Mouse (Mus musculus) megakaryocyte, embryonic 14.5 days (primary cell): ENCODE measurements at regions not wholly inside any gene's neighbourhood (a gene's known extent, or its start where the extent isn't known, plus 50 kb on each side); places are given as distances from the start of the nearest gene placed in this dataset.

Experiments
- H3K27me3 ChIP-seq: replicated peaks from 2 replicates; pipeline ENCODE3; 2012; ENCODE audit warnings: inconsistent platforms
- H3K36me3 ChIP-seq: replicated peaks from 2 replicates; pipeline ENCODE3; 2012; ENCODE audit warnings: low read length, inconsistent platforms, mixed read lengths
- H3K4me1 ChIP-seq: 2 replicates; pipeline ENCODE4 v1.6.1; 2012; ENCODE audit warnings: inconsistent platforms
- H3K4me3 ChIP-seq: replicated peaks from 2 replicates; pipeline ENCODE3; 2012; ENCODE audit warnings: moderate library complexity, mild to moderate bottlenecking, inconsistent platforms
- H3K9me3 ChIP-seq: 2 replicates; pipeline ENCODE4 v1.6.1; 2012; ENCODE audit warnings: inconsistent platforms
- FLI1 ChIP-seq: IDR thresholded peaks from 2 replicates; pipeline ENCODE4 v1.6.1; 2012; ENCODE audit warnings: low read length, inconsistent platforms, mixed read lengths
- GATA1 ChIP-seq: IDR thresholded peaks from 3 replicates; pipeline ENCODE4 v1.6.1; 2012; ENCODE audit warnings: mixed read lengths, low read length, inconsistent platforms, borderline replicate concordance

DNA sequence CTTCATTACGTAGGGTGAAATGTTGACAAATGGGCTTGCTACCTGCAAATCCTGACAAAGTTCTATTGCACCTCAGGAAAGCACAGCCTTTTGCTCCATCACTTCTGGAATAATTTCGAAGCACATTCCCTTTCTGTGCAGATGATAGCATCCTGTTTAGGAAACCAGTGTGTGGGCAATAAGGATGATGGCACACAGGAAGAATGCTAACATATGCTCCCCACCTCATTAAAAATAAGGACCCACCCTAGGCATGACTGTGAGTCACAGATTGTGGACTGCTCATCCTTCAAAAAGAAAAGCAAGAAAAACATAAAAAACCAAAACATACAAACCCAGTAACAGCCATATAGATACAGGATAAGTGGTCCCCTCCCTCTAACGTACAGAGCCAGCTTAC is 226.2 kb downstream of the Tox3 start:
- peaks cover 10% of the 10 kb centered on the region for H3K9me3 ChIP-seq
- H3K27me3 ChIP-seq = no peaks in the 10 kb centered on the region
- no peaks in the 10 kb centered on the region for H3K36me3 ChIP-seq
- TF ChIP-seq GATA1 (no peak), FLI1 (no peak)
- H3K4me3 ChIP-seq = no peak overlapping the region
- no peaks in the 10 kb centered on the region for H3K4me1 ChIP-seq

DNA sequence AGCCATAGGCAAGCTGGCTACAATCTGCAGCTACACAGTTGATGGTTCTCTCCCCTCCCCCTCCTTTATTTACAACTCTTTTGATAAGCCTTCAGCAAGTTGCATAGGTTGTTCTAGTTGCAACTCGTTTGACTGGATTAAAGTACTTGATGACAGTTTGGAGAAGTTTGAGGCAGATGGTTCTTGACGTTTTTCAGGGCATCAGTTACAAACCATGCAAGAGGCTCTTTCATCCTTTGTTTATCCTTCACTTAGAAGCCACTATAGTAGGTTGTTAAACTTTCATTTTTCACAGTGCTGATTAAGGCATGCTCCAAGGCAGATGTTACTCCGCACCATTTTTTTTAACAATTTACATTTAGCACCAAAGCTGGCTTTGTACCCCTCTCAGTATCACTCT is 227.1 kb downstream of the Tox3 start:
- Histone ChIP-seq H3K4me1 (no peaks in the 10 kb centered on the region), H3K27me3 (no peaks in the 10 kb centered on the region), H3K9me3 (peaks cover 13% of the 10 kb centered on the region), H3K4me3 (no peak overlapping the region), H3K36me3 (no peaks in the 10 kb centered on the region)
- no peak for TF ChIP-seq GATA1
- no peak for TF ChIP-seq FLI1

DNA sequence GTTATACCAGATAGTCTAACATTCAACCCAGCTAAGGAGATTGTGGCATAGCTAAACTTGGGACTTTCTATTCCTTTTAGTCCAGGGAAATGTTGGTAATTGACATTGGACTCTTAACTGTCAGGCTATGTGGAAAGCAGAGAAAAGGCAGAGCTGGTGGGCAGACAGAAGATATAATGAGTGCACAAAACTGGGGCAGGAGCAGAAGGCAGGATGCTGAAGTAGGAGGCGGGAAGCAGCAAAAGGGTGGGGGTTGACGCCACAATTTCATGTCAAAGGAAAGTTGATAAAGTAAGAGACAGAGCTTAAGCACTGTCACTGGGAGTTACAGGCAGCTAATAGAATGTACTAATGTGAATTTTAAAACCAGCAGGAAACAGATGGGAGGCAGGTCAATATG is 232.7 kb downstream of the Tox3 start:
- Histone ChIP-seq H3K4me3 (no peak overlapping the region), H3K4me1 (no peaks in the 10 kb centered on the region), H3K36me3 (no peaks in the 10 kb centered on the region), H3K9me3 (peaks cover 12% of the 10 kb centered on the region), H3K27me3 (no peaks in the 10 kb centered on the region)
- TF ChIP-seq GATA1 = no peak
- TF ChIP-seq FLI1 = no peak

DNA sequence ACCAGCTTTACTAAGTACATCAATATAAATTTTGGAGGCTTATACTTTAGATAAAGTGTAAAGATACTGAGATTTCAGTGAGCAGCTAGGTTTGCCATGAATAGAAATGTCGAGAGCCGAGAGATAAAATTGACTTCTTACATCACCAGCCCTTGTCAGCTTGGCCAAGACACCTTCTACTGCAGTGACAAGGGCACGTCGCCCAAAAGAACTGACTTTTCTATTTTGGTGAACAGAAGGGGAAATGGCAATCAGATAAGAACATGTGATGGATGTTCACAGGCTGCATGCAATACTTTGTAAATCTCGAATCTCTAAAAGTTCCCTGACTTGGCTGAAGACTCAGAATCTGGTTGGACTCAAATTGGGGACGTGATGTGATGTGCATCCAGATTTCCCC is 247.6 kb downstream of the Tox3 start:
- Histone ChIP-seq H3K9me3 (peaks cover 12% of the 10 kb centered on the region), H3K4me1 (no peaks in the 10 kb centered on the region), H3K27me3 (no peaks in the 10 kb centered on the region), H3K36me3 (no peaks in the 10 kb centered on the region), H3K4me3 (no peak overlapping the region)
- TF ChIP-seq FLI1 = no peak
- no peak for TF ChIP-seq GATA1

DNA sequence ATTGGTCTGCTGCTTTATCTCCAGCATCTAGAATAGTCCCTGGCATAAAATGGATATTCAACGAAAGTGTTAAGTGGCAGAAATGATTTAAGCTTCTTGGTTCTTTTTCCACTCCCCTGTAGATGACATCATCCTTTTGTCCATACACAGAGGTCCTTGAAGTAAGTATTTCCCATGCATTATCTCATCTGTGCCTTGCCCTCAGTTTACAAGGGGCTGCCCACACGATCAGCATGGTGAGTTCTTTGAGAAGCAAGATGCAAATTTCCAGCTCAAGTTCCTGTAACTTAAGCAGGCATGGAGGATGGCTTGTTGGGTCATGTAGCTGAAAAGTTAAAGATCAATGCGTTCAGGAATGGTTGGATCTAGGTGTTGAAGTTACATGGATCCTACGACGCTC is 265.5 kb downstream of the Tox3 start:
- H3K4me3 ChIP-seq = no peak overlapping the region
- no peak for TF ChIP-seq FLI1
- no peak for TF ChIP-seq GATA1
- H3K27me3 ChIP-seq = no peaks in the 10 kb centered on the region

DNA sequence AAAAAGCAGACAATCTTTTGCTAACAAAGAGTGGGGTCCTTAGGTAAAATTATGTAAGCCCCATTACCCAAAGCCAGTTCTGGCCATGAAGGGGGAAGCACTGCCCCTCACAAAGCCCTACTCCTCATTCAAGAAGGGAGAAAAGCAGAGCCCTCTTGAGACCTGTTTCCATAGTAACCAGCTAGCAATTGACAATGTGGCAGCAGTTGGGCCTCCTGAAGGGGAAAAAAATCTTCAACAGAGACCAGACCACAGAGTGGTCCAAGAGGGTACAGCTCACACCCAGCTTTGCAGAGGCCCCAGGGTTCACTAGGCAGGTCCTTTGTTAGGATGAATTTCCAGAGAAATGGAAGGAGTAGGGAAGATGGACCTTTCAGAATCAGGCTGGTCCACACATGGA is 271.8 kb downstream of the Tox3 start:
- Histone ChIP-seq H3K36me3 (no peaks in the 10 kb centered on the region), H3K9me3 (0 out of 2 replicates have a peak, but pooled peaks cover 4% of the 10 kb centered on the region), H3K4me3 (no peak overlapping the region), H3K4me1 (no peaks in the 10 kb centered on the region), H3K27me3 (no peaks in the 10 kb centered on the region)
- no peak for TF ChIP-seq FLI1
- no peak for TF ChIP-seq GATA1

More for the DNA sequence above, 265.5 kb downstream of the Tox3 start:
- Histone ChIP-seq H3K36me3 (no peaks in the 10 kb centered on the region), H3K4me1 (no peaks in the 10 kb centered on the region), H3K9me3 (peaks cover 17% of the 10 kb centered on the region)

DNA sequence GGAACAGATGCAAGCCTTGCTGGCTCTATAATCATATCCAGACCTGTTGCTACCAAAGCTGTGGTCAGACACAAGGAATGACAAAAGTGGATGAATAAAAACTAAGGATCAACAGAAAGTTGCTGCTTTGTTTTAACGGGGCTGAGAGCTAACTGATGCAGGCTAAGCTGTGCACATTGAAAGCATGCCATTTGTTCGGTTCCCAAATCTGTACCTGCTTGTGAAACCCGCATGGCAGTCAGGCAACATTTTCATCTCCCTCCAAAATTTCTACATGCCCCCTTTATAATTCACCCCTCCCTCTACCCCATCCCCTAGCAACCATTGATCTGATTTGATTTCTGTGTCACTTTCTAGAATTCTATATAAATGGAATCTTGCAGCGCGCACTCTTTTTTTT is 272.3 kb downstream of the Tox3 start:
- Histone ChIP-seq H3K36me3 (no peaks in the 10 kb centered on the region), H3K9me3 (0 out of 2 replicates have a peak, but pooled peaks cover under 1% of the 10 kb centered on the region), H3K4me1 (no peaks in the 10 kb centered on the region), H3K27me3 (no peaks in the 10 kb centered on the region), H3K4me3 (no peak overlapping the region)
- TF ChIP-seq GATA1 (no peak), FLI1 (no peak)

DNA sequence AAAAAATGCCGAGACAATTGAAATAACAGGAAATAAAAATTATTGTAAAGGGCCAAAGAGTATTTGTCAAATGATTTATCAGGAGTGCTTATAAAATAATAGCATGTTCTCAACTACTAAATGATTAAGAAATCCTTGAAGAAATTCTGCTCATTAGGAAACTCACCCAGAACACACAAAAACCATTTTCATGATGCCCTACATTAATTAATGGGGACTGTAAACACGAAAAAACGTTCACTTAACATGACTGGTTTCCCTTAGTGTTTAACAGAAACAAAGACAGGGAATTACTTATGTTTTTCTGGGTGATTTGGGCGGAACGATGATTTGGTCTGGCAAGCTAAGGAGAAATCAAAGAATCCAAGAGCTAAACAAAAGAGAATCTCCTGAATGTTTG is 278.1 kb downstream of the Tox3 start:
- H3K27me3 ChIP-seq = no peaks in the 10 kb centered on the region
- 0 out of 2 replicates have a peak, but pooled peaks cover 3% of the 10 kb centered on the region for H3K9me3 ChIP-seq
- TF ChIP-seq FLI1 (no peak), GATA1 (no peak)
- no peaks in the 10 kb centered on the region for H3K36me3 ChIP-seq
- no peaks in the 10 kb centered on the region for H3K4me1 ChIP-seq
- no peak overlapping the region for H3K4me3 ChIP-seq

DNA sequence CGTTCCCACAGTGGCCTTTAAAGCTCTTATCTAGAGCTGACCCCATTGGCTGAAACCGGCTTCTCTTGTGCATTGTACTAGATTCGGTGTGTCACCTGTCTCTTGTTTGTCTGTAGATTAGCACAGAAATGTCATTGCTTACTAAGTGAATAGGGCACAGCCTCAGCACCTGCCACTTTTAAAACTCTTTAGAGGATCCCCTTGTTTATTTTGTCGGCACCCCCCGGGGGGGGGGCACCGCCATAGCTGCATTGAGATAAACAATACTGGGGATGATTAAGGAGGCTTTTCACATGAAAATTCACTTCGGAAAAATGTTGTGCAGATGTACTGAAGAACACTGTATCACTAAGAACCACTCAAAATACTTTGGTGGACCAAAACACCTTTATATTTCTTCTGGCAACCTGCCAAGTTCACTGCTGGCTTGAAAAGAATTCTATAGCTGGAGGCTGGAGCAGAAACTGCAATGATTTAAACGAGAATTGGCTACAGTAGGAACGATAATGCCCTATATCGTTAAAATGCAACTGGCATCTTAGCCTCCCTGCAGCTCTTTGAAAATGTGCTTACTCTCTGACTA is 278.6 kb downstream of the Tox3 start:
- TF ChIP-seq FLI1 = no peak
- no peak for TF ChIP-seq GATA1
- H3K9me3 ChIP-seq = peaks cover 7% of the 10 kb centered on the region; the same call in 1 of the 2 replicates
- no peaks in the 10 kb centered on the region for H3K36me3 ChIP-seq
- no peak overlapping the region for H3K4me3 ChIP-seq
- H3K4me1 ChIP-seq = no peaks in the 10 kb centered on the region
- no peaks in the 10 kb centered on the region for H3K27me3 ChIP-seq

DNA sequence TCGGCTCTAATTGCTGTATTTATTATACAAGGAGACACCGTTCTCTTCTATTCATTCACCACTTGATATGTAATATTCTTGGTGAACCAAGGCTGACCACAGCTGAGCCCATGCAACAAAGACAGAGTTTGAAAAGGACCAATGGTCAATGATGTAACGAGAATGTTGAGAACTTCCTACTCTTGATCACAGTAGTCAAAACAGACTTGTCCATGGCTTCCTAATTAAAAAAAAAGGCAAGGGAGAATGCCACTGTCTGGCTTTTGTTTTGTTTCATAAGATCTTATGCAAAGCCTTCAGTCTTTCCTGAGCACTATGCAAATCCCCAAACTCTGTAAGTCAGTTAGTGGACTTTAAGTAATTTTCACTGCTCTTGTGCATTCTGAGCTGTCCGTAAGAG is 279.7 kb downstream of the Tox3 start:
- Histone ChIP-seq H3K27me3 (no peaks in the 10 kb centered on the region), H3K4me3 (no peak overlapping the region), H3K4me1 (no peaks in the 10 kb centered on the region), H3K9me3 (peaks cover 9% of the 10 kb centered on the region; the same call in 1 of the 2 replicates), H3K36me3 (no peaks in the 10 kb centered on the region)
- TF ChIP-seq FLI1 (no peak), GATA1 (no peak)

DNA sequence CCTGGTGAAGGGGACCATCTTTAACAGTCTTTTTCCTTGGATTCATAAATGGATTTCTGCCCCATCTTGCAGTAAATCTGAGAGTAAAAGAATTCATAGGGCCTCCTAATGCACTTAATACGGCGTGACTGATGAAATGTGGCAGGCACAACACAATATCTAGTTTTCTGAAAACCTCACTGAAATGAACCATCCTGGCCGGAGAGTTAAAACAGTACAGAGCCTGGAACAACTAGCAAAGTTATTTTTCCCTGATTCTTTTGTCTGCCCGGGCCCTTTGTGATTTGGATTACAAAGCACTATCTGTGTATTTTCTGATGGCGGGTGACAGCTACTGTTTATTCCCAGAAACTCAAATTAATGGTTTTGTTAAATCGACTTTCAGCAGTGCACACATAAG is 283.8 kb downstream of the Tox3 start:
- Histone ChIP-seq H3K27me3 (no peaks in the 10 kb centered on the region), H3K36me3 (no peaks in the 10 kb centered on the region), H3K4me1 (no peaks in the 10 kb centered on the region), H3K4me3 (no peak overlapping the region), H3K9me3 (peaks cover 20% of the 10 kb centered on the region)
- TF ChIP-seq GATA1 = no peak
- no peak for TF ChIP-seq FLI1
